Mouse (Mus musculus) frontal cortex, postnatal 25 days (tissue): Measurements from ENCODE around the gene Noxo1.
A peak's percentile ranks its signal among the peaks of the same experiment; 100 is the strongest.

ENCODE experiments used
- DNase-seq, 2 experiments: peaks; one replicate each; pipeline ENCODE4 v3.0.0; 2022; ENCODE audit warnings: low spot score in 2 of 2

Gene Noxo1

GRCm38 (mm10) chr17:24739926-24740325 is 43.9 kb downstream of the Noxo1 start:
- no peak for DNase-seq

GRCm38 (mm10) chr17:24742307-24742706 is 46.3 kb downstream of the Noxo1 start:
- no peak for DNase-seq

GRCm38 (mm10) chr17:24743896-24744295 is 47.9 kb downstream of the Noxo1 start:
- DNase-seq: no peak

GRCm38 (mm10) chr17:24744381-24744780 is 48.3 kb downstream of the Noxo1 start:
- no peak for DNase-seq

- peak; percentile 68 to 81 for DNase-seq
Observed at GRCm38 (mm10) chr17:24745526-24746497, 49.8 kb downstream of the Noxo1 start.

GRCm38 (mm10) chr17:24746986-24747385 is 51.0 kb downstream of the Noxo1 start:
- no peak for DNase-seq
